Mouse (Mus musculus): ENCODE measurements around the gene Iqsec1.

DNA sequence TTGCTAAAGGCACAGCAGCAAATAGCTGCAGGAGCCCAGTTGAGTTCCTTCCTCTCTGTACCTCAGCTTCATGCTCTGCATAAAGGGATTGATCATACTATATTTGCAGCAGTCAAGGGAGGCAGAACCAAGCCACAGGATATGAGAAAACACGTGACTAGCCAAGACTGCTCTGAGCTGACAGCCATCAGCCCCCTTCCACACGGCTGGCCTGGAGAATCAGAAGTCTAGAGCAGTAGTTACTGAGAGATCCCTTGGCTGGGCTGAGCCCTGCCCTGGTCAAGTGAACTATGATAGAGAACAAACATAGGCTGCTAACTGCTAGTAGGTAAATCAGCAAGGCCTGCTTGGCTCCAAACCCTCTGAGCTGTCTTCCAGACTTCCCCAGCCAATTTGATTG, 180.9 kb downstream of the Iqsec1 start:
- TF ChIP-seq POLR2A (IDR thresholded peaks at IDR 0.05; ENCODE audit: extremely low read depth, insufficient read depth, low read length) (no peak), CTCF (IDR thresholded peaks at IDR 0.05; ENCODE audit: low read depth, low read length) (no peak)
